Mouse (Mus musculus): ENCODE measurements around the gene Ascc3. TPM values are rescaled to one million over a fixed set of nuclear protein-coding genes. Genes with fewer than 3 reads are reported as not detected.

Ascc3 gene
- total RNA-seq, 2 experiments from 2014 or later, result 53.5 to 58.4 TPM

- no peak for ATAC-seq (replicated peaks; ENCODE audit: low FRiP score, low TSS enrichment, poor library complexity, severe bottlenecking)
These were observed 141.0 kb downstream of the Ascc3 start for GRCm38 (mm10) chr10:50733459-50733858.

- ATAC-seq (replicated peaks; ENCODE audit: low FRiP score, low TSS enrichment, poor library complexity, severe bottlenecking), result peak; percentile 82
These were observed 169.6 kb downstream of the Ascc3 start for GRCm38 (mm10) chr10:50762069-50762468.

DNA sequence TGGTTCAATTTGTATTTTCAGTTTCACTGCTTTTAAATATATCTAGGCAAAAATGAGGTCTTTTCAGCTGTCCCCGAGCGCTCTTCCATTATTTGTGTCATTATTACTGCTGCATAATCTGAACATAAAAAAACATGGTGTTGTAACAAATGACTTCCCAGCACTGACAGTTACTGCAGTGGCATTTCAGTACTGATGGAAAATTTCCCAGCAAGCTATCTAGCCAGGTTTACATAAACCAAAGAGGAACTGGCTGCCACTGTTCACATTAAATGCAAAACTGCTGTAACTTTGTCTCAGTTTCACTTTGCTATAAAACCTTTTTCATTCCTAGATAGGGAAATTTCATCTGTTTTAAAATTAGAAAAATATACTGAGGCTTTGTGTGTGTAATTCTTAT is 170.5 kb downstream of the Ascc3 start:
- peak; percentile 45; the same call in 1 of the 2 replicates for ATAC-seq (replicated peaks; ENCODE audit: low FRiP score, low TSS enrichment, poor library complexity, severe bottlenecking)

GRCm38 (mm10) chr10:50763457-50764310 is 171.2 kb downstream of the Ascc3 start:
- 0 out of 2 replicates have a peak, but pooled peaks have one; percentile 36 for ATAC-seq (replicated peaks; ENCODE audit: low FRiP score, low TSS enrichment, poor library complexity, severe bottlenecking)

DNA sequence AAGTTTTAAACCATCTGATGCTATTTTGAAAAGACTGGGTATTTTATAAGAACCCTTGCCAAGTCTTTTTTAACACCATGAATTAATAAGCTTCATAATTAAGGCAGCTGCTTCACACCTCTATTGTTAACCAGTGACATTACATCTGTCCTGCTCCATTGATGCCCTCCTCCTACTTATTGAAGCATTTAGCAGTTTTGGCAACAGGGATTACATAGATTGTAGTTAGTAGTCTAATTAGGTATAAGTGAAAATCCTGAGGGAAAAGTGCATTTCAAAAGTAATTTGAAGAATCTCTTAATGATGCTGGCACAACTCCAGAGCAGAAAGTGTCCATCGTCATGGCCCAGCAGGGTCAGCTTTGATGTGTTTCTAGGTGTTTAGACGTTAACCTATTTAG is 180.3 kb downstream of the Ascc3 start:
- no peak for ATAC-seq (replicated peaks; ENCODE audit: low FRiP score, low TSS enrichment, poor library complexity, severe bottlenecking)

- no peak for ATAC-seq (replicated peaks; ENCODE audit: low FRiP score, low TSS enrichment, poor library complexity, severe bottlenecking)
These were observed 181.4 kb downstream of the Ascc3 start for GRCm38 (mm10) chr10:50773846-50774245.

- no peak for ATAC-seq (replicated peaks; ENCODE audit: low FRiP score, low TSS enrichment, poor library complexity, severe bottlenecking)
These were observed 200.4 kb downstream of the Ascc3 start for GRCm38 (mm10) chr10:50792840-50793239.

- no peak for ATAC-seq (replicated peaks; ENCODE audit: low FRiP score, low TSS enrichment, poor library complexity, severe bottlenecking)
These were observed 209.1 kb downstream of the Ascc3 start for GRCm38 (mm10) chr10:50801594-50801993.

- ATAC-seq (replicated peaks; ENCODE audit: low FRiP score, low TSS enrichment, poor library complexity, severe bottlenecking), result no peak
These were observed 209.9 kb downstream of the Ascc3 start for GRCm38 (mm10) chr10:50802380-50802779.

DNA sequence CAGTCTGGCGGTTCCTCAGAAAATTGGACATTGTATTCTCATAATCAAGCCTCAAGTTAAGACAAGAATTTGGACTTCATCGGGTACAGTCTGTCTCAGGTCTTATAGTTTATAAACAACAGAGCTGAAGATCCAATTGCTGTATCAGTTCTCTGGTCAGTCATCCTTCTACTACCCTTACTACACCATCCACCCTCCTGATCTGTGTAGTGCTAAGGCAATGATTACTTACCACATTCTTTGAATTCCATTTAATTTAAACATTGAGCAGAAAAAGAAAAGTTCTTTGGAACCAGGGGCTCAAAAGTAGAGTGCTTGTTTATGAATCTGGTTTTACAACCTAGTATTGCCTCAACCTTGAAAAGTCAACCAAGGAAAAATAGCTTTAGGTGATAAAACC is 213.7 kb downstream of the Ascc3 start:
- ATAC-seq (replicated peaks; ENCODE audit: low FRiP score, low TSS enrichment, poor library complexity, severe bottlenecking), result no peak

- no peak for ATAC-seq (replicated peaks; ENCODE audit: low FRiP score, low TSS enrichment, poor library complexity, severe bottlenecking)
These were observed 229.9 kb downstream of the Ascc3 start for GRCm38 (mm10) chr10:50822363-50822762.

DNA sequence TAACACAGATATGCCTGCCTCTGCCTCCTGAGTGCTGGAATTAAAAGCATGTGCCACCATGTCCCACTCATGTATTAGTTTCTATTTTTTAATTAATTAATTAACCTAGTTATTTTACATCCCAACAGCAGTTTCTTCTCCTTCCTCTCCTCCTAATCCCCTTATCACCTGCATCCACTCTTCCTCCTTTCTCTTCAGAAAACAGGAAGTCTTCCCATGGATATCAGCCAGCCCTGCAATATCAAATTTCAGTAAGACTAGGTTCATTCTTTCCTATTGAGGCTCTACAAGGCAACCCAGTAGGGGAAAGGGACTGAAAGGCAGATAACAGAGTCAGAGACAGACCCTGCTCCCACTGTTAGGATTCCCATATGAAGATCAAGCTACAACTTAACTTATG is 234.4 kb downstream of the Ascc3 start:
- no peak for ATAC-seq (replicated peaks; ENCODE audit: low FRiP score, low TSS enrichment, poor library complexity, severe bottlenecking)

DNA sequence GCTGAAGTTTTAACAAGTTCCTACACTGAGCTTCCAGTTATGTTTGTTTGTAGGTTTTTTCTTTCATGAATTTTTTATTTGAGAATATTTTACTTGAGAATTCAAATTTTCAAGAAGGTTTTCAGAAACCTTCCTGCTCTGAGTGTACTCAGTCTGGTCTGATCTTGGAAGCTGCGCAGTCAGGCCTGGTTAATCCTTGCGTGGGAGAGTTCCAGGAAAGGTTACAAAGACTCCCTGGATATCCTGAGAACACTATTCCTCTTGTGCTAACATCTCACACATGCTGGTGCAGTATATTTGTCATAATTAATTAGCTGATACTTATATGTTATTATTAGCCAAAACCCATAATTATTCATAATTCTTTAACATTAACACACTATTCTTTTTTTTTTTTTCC is 242.1 kb downstream of the Ascc3 start:
- ATAC-seq (replicated peaks; ENCODE audit: low FRiP score, low TSS enrichment, poor library complexity, severe bottlenecking), result no peak

DNA sequence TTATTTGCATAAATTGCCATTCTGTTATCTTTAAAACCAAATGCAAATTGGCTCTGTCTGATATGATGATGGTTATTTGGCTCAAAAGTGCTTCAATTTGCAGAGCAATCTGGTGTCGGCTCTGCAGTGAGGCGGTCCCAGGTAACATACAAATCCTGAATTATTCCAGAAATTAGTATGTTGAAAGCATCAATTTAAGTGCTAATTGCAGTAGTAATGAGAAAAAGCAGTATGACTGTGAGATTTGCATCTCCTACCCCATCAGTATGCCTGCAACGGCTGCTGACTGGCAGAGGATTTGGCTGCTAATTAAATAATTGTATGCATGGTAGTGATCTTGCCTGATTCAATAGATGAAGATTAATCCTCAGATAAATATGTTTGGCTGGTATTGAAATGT is 250.9 kb downstream of the Ascc3 start:
- no peak for ATAC-seq (replicated peaks; ENCODE audit: low FRiP score, low TSS enrichment, poor library complexity, severe bottlenecking)

GRCm38 (mm10) chr10:50868202-50868601 is 275.7 kb downstream of the Ascc3 start:
- ATAC-seq (replicated peaks; ENCODE audit: low FRiP score, low TSS enrichment, poor library complexity, severe bottlenecking), result 0 out of 2 replicates have a peak, but pooled peaks have one; percentile 14

DNA sequence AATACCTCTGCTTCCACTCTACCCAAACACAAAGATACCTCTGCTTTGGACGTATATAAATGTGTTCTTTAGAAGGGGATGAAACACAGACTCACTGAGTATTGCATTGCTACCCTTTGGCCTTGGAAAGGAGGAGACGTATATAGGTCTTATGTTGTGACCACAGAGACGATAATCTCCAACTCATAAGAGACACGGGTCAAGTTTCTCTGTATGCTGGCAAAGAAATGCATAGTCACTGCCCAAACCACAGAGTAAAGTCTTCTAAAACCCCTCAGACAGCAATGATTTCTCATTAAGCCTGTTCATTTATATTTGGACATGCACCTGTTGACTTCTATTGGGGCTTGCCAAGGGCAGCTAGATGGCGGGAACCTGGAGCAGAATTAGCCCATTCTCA is 284.5 kb downstream of the Ascc3 start:
- peak; percentile 59 for ATAC-seq (replicated peaks; ENCODE audit: low FRiP score, low TSS enrichment, poor library complexity, severe bottlenecking)

DNA sequence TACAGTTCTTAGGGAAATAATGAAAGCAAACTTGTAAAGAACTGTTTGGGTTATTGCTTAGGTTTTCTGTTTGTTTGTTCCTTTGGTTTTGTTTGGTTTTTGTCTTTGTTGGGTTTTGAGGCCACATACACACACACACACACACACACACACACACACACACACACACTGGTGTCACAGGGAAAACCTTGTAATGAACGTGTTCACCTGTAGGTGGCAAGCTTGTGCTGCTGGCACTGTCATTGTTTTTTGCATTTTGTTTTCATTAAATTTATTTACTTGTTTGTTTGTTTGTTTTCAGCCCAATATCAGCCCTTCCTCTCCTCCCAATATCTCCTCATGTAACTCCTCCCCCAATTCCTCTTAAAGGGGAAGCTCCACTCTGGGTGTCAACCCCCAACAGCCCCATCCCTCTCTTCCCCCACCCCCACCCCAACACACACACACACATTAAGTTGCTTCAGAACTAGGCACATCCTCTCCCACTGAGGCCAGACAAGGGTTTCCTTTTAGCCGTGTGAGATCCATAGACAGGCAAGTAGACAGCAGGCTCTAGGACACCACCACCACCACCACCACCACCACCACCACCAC is 289.1 kb downstream of the Ascc3 start:
- no peak for ATAC-seq (replicated peaks; ENCODE audit: low FRiP score, low TSS enrichment, poor library complexity, severe bottlenecking)

DNA sequence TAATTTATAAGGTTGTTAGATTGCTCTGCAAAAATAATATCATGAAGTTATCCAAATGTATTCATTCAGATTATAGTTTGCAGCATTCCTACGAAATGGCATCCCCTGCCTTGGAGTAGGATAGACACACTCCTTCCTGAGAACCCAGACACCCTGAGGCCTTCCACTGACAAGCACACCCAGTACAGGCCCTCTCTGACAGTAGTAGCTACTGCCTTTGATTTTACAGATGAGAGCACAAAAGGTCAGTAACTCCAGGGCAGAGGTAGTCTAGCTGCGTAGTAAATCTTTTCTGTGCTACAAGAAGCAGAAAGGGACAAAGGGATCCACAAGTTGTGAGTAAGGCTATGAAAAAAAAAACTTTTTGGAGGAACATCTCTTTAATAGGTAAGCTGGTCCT is 289.9 kb downstream of the Ascc3 start:
- ATAC-seq (replicated peaks; ENCODE audit: low FRiP score, low TSS enrichment, poor library complexity, severe bottlenecking), result no peak

- no peak for ATAC-seq (replicated peaks; ENCODE audit: low FRiP score, low TSS enrichment, poor library complexity, severe bottlenecking)
These were observed 293.8 kb downstream of the Ascc3 start for GRCm38 (mm10) chr10:50886305-50886704.

DNA sequence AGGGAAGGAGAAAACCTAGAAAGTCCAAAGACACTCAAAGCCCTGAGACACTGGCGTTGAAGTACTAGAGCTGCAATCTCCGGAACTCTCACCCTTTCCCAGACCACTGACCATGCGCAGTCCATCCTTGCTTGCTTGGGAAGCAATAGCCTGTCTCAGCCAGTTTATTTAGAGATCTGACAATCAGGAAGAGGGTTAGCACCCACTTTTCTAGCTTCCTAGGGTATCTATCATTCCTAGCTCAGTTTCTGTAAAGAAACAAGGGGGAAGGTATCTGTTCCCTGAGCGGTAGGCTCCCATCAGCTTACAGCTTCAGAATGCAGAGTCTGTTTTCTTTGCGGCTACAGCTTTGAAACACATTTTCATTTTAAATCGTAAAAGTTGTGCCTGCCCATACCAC is 298.2 kb downstream of the Ascc3 start:
- ATAC-seq (replicated peaks; ENCODE audit: low FRiP score, low TSS enrichment, poor library complexity, severe bottlenecking), result no peak
